Mouse (Mus musculus) ES-Bruce4 (cell line): ENCODE measurements around the gene Add3.

Experiments used
- CTCF ChIP-seq: IDR thresholded peaks from one replicate; pipeline ENCODE4 v1.8.1; 2011; ENCODE audit warnings: low read depth, low read length
- EP300 ChIP-seq: IDR thresholded peaks from 2 replicates; pipeline ENCODE4 v1.6.1; 2011; ENCODE audit warnings: low read depth, low read length; ENCODE audit not compliant: insufficient read depth
- POLR2A ChIP-seq: IDR thresholded peaks from one replicate; pipeline ENCODE4 v1.8.1; 2011; ENCODE audit warnings: low read length; ENCODE audit not compliant: insufficient read depth

GRCm38 (mm10) chr19:53243956-53244355, 103.7 kb downstream of the Add3 start:
- TF ChIP-seq CTCF (no peak), EP300 (no peak), POLR2A (no peak)
